Comparison of ENCODE assay signal across 26 mouse cellular contexts in the genomic region with DNA sequence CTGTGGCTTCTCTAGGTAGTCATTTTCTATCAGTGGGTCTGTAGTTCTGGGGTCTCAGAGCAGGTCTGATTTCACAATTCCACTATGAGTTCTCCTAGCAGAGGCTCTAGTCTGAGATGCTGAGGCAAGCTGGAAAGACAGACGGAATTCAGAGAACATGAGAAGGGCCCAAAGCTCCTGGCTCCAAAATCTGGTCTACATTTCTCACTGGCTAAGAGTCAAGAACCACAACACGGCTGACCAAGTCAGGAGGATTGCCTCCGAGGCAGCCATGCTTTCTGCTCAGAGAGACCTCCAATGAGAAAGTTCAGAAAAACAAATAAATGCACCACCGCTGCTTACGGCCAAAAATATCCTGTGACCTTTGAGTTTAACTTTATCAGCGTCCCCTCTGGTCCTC.
"Had no signal": no experiment of that assay in that cellular context is flagged by ENCODE, and none has a peak within 500 bp of the region (broad histone marks: within the 10 kb centered on the region; RNA-seq: fewer than 3 reads in every experiment).

No protein-coding gene starts in this region.

- H3K27ac ChIP-seq: heart, adult 2 months; heart, embryonic 13.5 days; heart, embryonic 15.5 days; hindbrain, embryonic 10.5 days; hindbrain, embryonic 12.5 days; hindbrain, embryonic 14.5 days; intestine, embryonic 15.5 days; layer of hippocampus, adult 2 months; left cerebral cortex, adult 2 months; limb, embryonic 10.5 days; limb, embryonic 12.5 days; liver, embryonic 13.5 days; liver, embryonic 15.5 days had no signal

- H3K9me3 ChIP-seq: heart, embryonic 13.5 days; heart, embryonic 15.5 days; hindbrain, embryonic 10.5 days; hindbrain, embryonic 12.5 days; intestine, embryonic 15.5 days; limb, embryonic 10.5 days; liver, embryonic 13.5 days; liver, embryonic 15.5 days had no signal

- H3K4me1 ChIP-seq: heart, embryonic 13.5 days; hindbrain, embryonic 10.5 days; hindbrain, embryonic 12.5 days; limb, embryonic 10.5 days; limb, embryonic 12.5 days had no signal

- H3K9ac ChIP-seq: heart, embryonic 13.5 days; heart, embryonic 15.5 days; hindbrain, embryonic 12.5 days; hindbrain, embryonic 14.5 days; intestine, embryonic 15.5 days; limb, embryonic 12.5 days; liver, embryonic 13.5 days; liver, embryonic 15.5 days had no signal

- ATAC-seq: hindbrain, embryonic 16.5 days; inflammation-experienced regulatory T-cells, adult 6 months; intestine, embryonic 15.5 days; intestine, postnatal 0 days had no signal

- H3K27me3 ChIP-seq: heart, embryonic 13.5 days; heart, embryonic 15.5 days; hindbrain, embryonic 12.5 days; intestine, embryonic 15.5 days; limb, embryonic 12.5 days; liver, embryonic 13.5 days; liver, embryonic 15.5 days had no signal

- H3K4me3 ChIP-seq: heart, adult 2 months; heart, embryonic 13.5 days; heart, embryonic 15.5 days; hindbrain, embryonic 10.5 days; hindbrain, embryonic 12.5 days; intestine, embryonic 15.5 days; layer of hippocampus, adult 2 months; left cerebral cortex, adult 2 months; limb, embryonic 10.5 days; limb, embryonic 12.5 days; liver, embryonic 13.5 days; liver, embryonic 15.5 days had no signal

- H3K4me2 ChIP-seq: heart, embryonic 11.5 days; heart, embryonic 13.5 days; heart, embryonic 15.5 days; hindbrain, embryonic 12.5 days; hindbrain, embryonic 14.5 days; intestine, embryonic 15.5 days; limb, embryonic 12.5 days; liver, embryonic 11.5 days; liver, embryonic 13.5 days; liver, embryonic 15.5 days had no signal

- DNase-seq: heart, adult 11 months; heart, adult 2 months; heart, postnatal 4 days; kidney, adult 18-20 months; kidney, adult 8-10 months; kidney, postnatal 10 days; kidney, postnatal 25 days; kidney, postnatal 4 days; liver; liver, embryonic 13.5 days had no signal

- H3K36me3 ChIP-seq: heart, embryonic 13.5 days; heart, embryonic 15.5 days; hindbrain, embryonic 10.5 days; hindbrain, embryonic 12.5 days; intestine, embryonic 15.5 days; limb, embryonic 10.5 days; limb, embryonic 12.5 days; liver, embryonic 13.5 days; liver, embryonic 15.5 days had no signal
